Mouse (Mus musculus): ENCODE measurements at regions not wholly inside any gene's neighbourhood (a gene's known extent, or its start where the extent isn't known, plus 50 kb on each side); places are given as distances from the start of the nearest gene placed in this dataset.

GRCm38 (mm10) chr15:60739598-60739997 lies 114.0 kb downstream of the Fam84b start:
- TF ChIP-seq CTCF (IDR thresholded peaks at IDR 0.05; ENCODE audit: insufficient read depth, low read length): no peak
- TF ChIP-seq POLR2A (IDR thresholded peaks at IDR 0.05; ENCODE audit: borderline replicate concordance, extremely low read depth, low read depth, low read length): no peak

Data from lung, adult 2 months (tissue).